Mouse (Mus musculus) liver, embryonic 16.5 days (tissue): ENCODE data around the gene Neurl3. TPM values are rescaled to one million over a fixed set of nuclear protein-coding genes. Genes with fewer than 3 reads are reported as not detected.

Source experiments
- ATAC-seq: fragments of 200-750 bp; cut with Nextera tagmentation; 2 replicates; pipeline ENCODE4 v1.8.0; 2017; ENCODE audit warnings: low read depth, mild to moderate bottlenecking, moderate number of reproducible peaks, moderate library complexity
- H3K27ac ChIP-seq: fragments of 300-500 bp; sonication (generic); 2 replicates; pipeline ENCODE4 v1.5.1; 2014; ENCODE audit warnings: mild to moderate bottlenecking, low read length
- H3K27me3 ChIP-seq: fragments of 300-500 bp; sonication (generic); 2 replicates; pipeline ENCODE4 v1.6.1; 2014; ENCODE audit warnings: low read depth, low read length, mixed read lengths; ENCODE audit not compliant: control insufficient read depth, insufficient read depth
- H3K36me3 ChIP-seq: fragments of 300-500 bp; sonication (generic); 2 replicates; pipeline ENCODE4 v1.6.1; 2014; ENCODE audit warnings: mild to moderate bottlenecking; ENCODE audit not compliant: control insufficient read depth, insufficient read depth
- H3K4me1 ChIP-seq: fragments of 300-500 bp; sonication (generic); 2 replicates; pipeline ENCODE4 v1.6.1; 2014; ENCODE audit warnings: low read depth, low read length, mixed read lengths; ENCODE audit not compliant: control insufficient read depth
- H3K4me2 ChIP-seq: fragments of 300-500 bp; sonication (generic); 2 replicates; pipeline ENCODE4 v1.6.1; 2014; ENCODE audit warnings: low read depth, low read length, mixed read lengths
- H3K4me3 ChIP-seq: fragments of 300-500 bp; sonication (generic); 2 replicates; pipeline ENCODE4 v1.5.1; 2014; ENCODE audit warnings: low read depth, mild to moderate bottlenecking, low read length
- H3K9ac ChIP-seq: fragments of 300-500 bp; sonication (generic); 2 replicates; pipeline ENCODE4 v1.6.1; 2014; ENCODE audit warnings: low read depth, low read length
- H3K9me3 ChIP-seq: fragments of 300-500 bp; sonication (generic); replicated peaks from 2 replicates; pipeline ENCODE4 v1.6.1; 2016; ENCODE audit warnings: low read length; ENCODE audit not compliant: control insufficient read depth
- WGBS: fragments of 180-500 bp; shearing (Covaris S2); extraction: QIAGEN DNeasy Blood & Tissue Kit; methylation state at CpG from one replicate; pipeline ENCODE4 v1.1.7; 2014; ENCODE audit not compliant: insufficient replicate concordance; 5-methylcytosine and 5-hydroxymethylcytosine counted together
- polyA plus RNA-seq: library from polyadenylated mRNA; unstranded; fragments of >200 nt; fragmentation: Nextera tagmentation; extraction: Ambion mirVana; gene quantifications from 2 replicates; pipeline ENCODE4 v1.2.1, GENCODE M21; 2015

Gene Neurl3
- polyA plus RNA-seq, 1 experiment from 2014 or later, result 3.1 TPM

DNA sequence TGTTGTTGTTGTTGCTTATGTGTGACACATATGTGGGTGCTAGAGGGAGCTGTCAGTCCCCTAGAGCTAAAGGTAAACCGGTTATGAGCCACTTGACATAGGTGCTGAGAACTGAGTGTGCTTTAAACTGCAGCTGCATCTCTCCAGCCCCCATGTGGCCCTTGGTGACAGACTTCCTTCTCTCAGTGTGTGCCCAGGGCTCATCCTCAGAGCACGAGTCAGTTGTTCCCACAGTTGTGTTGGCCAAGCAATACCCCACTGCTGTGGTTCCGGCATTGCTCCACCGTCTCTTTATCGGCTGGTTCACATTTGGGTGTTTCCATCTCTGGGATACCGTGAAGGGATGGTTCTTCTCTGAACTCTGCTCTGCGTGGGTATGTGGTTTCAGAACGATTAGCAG is 17.2 kb downstream of the Neurl3 start:
- H3K9me3 ChIP-seq, result no peaks in the 10 kb centered on the region; the same call in 1 of the 2 replicates
- H3K27me3 ChIP-seq, result peaks cover 4% of the 10 kb centered on the region; the same call in 1 of the 2 replicates

DNA sequence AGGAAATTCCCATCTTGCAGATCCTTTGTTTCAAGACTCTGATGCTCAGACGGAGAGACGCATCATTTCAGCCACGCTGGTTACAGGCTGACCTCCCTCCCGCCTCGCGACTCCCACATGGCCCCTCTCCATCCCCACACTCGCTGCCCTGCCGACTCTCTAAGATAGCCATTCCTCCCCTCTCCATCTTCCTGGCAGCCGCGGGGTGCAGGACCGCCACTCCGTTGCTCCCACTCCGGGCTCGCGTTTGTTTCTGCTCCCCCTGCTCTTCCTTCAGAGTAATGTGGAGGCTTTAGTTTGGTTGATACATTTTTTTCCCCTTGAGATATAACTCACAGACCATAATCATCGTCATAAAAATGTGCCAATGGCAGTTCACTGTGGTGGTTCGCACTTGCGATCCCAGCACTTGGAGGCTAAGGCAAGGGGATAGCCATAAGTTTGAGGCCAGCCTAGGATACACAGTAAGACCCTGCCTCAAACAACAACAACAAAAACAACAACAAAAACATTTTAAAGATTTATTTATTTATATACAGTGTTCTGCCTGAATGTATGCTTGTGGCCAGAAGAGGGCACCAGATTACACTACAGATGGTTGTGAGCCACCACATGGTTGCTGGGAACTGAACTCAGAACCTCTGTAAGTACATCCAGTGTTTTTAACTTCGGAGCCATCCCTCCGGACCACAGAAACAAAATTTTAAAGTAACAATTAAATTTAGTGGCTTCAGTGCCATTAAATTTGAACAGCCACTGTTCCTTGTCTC is 18.4 kb downstream of the Neurl3 start:
- Histone ChIP-seq H3K27me3 (peaks cover 4% of the 10 kb centered on the region; the same call in 1 of the 2 replicates), H3K27ac (no peak overlapping the region), H3K4me3 (no peak overlapping the region), H3K4me1 (no peaks in the 10 kb centered on the region; the same call in 1 of the 2 replicates), H3K9ac (no peak overlapping the region), H3K36me3 (no peaks in the 10 kb centered on the region), H3K4me2 (no peak overlapping the region), H3K9me3 (no peaks in the 10 kb centered on the region; the same call in 1 of the 2 replicates)
- ATAC-seq, result no peak
- 62% methylated on average over 20 of the region's 20 CpGs for WGBS

More for the DNA sequence above, 17.2 kb downstream of the Neurl3 start:
- H3K36me3 ChIP-seq, result no peaks in the 10 kb centered on the region
- no peak overlapping the region for H3K4me3 ChIP-seq
- H3K4me1 ChIP-seq, result no peaks in the 10 kb centered on the region; the same call in 1 of the 2 replicates
- H3K4me2 ChIP-seq, result no peak overlapping the region
- 55% methylated on average over 8 of the region's 8 CpGs for WGBS
- H3K9ac ChIP-seq, result no peak overlapping the region
- H3K27ac ChIP-seq, result no peak overlapping the region
- no peak for ATAC-seq

DNA sequence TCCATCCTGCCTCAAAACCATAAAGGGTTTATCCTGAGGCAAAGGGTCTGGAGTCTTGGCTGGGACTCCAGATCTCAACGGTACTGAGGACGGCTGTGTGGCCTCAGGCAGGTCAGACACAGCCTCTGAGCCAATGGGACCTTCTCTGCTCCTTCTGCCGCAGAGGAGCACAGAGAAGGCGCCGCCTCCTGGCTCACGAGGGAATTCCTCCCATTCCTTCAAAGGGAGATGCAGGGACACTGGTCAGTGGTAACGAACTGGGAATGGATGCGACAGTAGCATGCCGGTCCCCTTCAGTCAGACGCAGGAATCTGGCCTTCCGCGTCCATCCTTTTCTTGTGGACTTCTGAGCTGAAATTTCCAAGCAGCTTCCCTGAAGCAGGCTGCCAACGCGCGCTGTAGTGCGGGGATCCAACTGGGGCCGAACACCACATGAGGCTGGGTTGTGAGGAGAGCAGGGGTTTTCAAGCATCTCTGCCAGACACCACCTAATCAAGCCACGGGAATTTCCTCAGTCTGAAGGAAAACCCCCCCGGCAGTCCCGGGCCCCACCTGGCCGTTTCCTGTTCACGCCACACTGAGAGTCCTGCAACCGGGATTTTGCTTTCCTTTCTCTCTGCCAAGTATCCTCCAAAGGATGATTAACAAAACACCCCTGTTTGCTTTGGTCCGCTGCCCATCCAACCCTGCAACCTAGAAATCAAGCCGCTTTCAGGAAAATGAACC is 19.7 kb downstream of the Neurl3 start:
- Histone ChIP-seq H3K9ac (no peak overlapping the region), H3K4me2 (0 out of 2 replicates have a peak overlapping the region, but pooled peaks have one; percentile 10), H3K4me3 (no peak overlapping the region), H3K27ac (no peak overlapping the region), H3K4me1 (no peaks in the 10 kb centered on the region; the same call in 1 of the 2 replicates), H3K27me3 (peaks cover 4% of the 10 kb centered on the region; the same call in 1 of the 2 replicates), H3K36me3 (no peaks in the 10 kb centered on the region), H3K9me3 (no peaks in the 10 kb centered on the region; the same call in 1 of the 2 replicates)
- WGBS, result 25% methylated on average over 25 of the region's 25 CpGs
- ATAC-seq, result no peak

DNA sequence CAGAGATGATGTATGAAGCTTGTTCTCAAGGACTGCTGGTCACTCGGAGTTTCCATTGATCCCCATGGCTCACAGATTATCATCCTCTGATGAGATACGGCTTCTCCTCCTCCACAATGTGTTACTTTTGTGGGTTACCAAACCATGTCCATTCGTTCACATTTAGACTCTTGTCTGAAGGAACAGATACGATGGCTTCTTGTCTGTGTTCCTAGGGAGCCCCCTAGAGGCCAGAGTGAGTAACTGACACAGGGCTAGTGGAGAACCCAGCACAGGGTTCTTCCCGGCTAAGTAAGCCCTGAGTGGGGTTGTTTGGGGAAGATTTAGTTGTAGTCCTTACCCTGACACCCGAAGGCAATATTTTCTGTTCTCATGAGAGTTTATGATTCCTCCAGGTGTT is 21.7 kb downstream of the Neurl3 start:
- WGBS, result 3% methylated on average over 6 of the region's 6 CpGs
- no peaks in the 10 kb centered on the region; the same call in 1 of the 2 replicates for H3K9me3 ChIP-seq
- H3K4me3 ChIP-seq, result no peak overlapping the region
- no peak overlapping the region for H3K4me2 ChIP-seq
- 0 out of 2 replicates have a peak, but pooled peaks have one; percentile 43 for ATAC-seq
- H3K36me3 ChIP-seq, result no peaks in the 10 kb centered on the region
- H3K27ac ChIP-seq, result no peak overlapping the region
- H3K27me3 ChIP-seq, result peaks cover 4% of the 10 kb centered on the region; the same call in 1 of the 2 replicates
- no peaks in the 10 kb centered on the region; the same call in 1 of the 2 replicates for H3K4me1 ChIP-seq
- H3K9ac ChIP-seq, result no peak overlapping the region

DNA sequence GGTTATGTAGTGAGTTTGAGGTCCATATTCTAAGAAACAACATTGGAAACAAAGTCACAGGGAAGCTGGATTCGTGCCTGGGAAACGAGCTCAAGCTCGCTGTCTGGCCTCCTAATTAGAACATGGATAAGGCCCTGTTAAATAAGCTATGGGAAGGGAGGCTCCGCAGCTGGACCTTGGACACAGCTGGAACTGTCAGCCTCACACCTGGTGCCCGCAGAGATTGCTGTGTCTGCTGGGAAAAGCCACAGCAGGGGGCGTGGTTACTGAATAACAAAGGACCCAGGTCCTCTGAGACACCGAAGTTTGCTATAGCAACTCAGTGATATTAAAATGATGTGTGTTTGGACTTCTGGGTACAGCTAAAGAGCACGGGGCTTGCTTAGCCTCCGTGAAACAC is 23.1 kb downstream of the Neurl3 start:
- Histone ChIP-seq H3K27me3 (peaks cover 4% of the 10 kb centered on the region; the same call in 1 of the 2 replicates), H3K9ac (no peak overlapping the region), H3K4me2 (no peak overlapping the region), H3K9me3 (no peaks in the 10 kb centered on the region), H3K36me3 (no peaks in the 10 kb centered on the region), H3K4me3 (no peak overlapping the region), H3K4me1 (no peaks in the 10 kb centered on the region; the same call in 1 of the 2 replicates), H3K27ac (no peak overlapping the region)
- no peak for ATAC-seq
- 36% methylated on average over 9 of the region's 9 CpGs for WGBS

DNA sequence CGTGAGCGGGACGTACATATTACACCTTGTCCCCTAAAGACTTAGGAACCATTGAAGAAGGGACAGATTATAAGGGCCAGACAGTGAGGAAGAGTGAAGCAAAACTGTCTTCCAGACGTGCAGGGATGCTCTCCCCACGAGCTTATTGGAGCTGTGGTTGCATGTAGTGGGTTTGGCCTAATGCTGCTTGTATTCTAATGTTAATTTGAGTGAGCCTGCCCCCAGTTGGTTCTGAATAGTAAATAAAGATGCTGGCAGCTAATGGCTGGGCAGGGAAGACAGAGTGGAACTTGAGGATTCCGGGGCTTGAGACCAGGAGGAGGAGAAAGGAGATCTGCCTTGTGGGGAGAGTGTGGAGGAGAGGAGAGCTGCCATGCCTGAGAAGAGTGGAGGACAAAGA is 27.8 kb downstream of the Neurl3 start:
- Histone ChIP-seq H3K4me3 (no peak overlapping the region), H3K27ac (no peak overlapping the region), H3K36me3 (no peaks in the 10 kb centered on the region), H3K4me2 (no peak overlapping the region), H3K9ac (no peak overlapping the region), H3K27me3 (no peaks in the 10 kb centered on the region), H3K4me1 (peaks cover 19% of the 10 kb centered on the region), H3K9me3 (no peaks in the 10 kb centered on the region)
- no peak for ATAC-seq
- 58% methylated on average over 6 of the region's 6 CpGs for WGBS

DNA sequence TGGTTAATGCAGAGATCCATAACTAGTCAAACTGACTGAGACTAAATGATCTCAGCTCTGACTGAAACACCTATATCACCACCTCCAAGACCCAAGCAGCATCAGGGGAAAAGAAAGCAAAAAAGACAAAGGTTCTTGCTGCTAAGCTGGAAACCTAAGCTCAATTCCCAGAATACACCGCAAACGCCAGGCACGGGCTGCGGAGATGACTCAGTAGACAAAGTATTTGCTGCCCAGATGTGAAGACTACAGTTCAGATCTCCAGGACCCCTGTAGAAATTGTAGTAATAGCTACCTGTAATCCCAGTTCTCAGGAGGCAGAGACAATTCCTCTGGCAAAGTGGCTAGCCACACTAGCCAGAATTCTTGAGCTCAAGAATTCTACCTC is 29.7 kb downstream of the Neurl3 start:
- Histone ChIP-seq H3K4me3 (peak overlapping the region; percentile 96; the same call in 1 of the 2 replicates), H3K4me2 (peak overlapping the region; percentile 79)
- 83% methylated on average over 4 of the region's 4 CpGs for WGBS

DNA sequence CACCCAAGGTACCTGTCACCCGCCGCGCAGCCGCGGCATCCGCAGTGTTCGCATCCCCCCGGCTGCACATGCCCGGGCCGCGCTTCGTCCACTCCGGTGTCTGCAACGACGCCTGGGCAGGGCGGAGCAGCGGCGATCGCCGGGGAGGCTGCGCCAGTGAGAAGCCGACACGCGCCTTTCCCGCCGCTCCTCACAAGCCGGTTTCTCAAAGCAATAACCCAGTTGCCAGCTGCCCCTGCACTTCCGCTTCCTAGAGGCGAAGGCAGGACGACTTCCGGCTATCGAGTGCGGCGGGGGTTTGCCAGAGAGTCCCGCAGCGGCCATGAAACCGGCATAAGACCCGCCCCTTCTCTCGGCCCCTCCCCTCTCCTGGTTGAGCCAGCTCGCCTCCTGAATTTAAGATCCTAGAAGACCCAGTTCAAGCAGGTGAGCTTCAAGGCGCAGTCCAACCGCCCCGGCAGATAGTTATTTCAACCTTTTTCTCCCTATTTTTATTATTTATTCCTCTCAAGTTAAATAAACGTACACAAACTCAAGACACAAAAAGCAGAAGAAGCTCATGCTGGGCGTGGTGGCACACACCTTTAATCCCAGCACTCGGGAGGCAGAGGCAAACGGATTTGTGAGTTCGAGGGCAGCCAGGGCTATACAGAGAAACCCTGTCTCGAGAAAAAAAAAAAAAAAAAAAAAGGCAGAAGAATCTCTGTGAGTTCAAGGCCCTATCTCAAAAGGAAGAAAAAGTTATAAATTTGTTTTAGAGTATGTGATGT is 30.2 kb downstream of the Neurl3 start, which contains the start of gene Uggt1:
Gene Uggt1 (minus strand): TSS at position 663 of the 770 bp plus-strand sequence.
- ATAC-seq, result peak; percentile 98
- no peaks in the 10 kb centered on the region for H3K9me3 ChIP-seq
- H3K4me2 ChIP-seq, result peak within 1 kb of the TSS; percentile 79

More for the DNA sequence above, 29.7 kb downstream of the Neurl3 start:
- Histone ChIP-seq H3K27me3 (no peaks in the 10 kb centered on the region), H3K9me3 (no peaks in the 10 kb centered on the region), H3K9ac (no peak overlapping the region), H3K4me1 (peaks cover 21% of the 10 kb centered on the region), H3K36me3 (no peaks in the 10 kb centered on the region), H3K27ac (no peak overlapping the region)
- no peak for ATAC-seq

More for the DNA sequence above, 30.2 kb downstream of the Neurl3 start, which contains the start of gene Uggt1:
- no peaks in the 10 kb centered on the region for H3K27me3 ChIP-seq
- H3K27ac ChIP-seq, result peak within 1 kb of the TSS; percentile 87
- peak within 1 kb of the TSS; percentile 96 for H3K4me3 ChIP-seq
- no peaks in the 10 kb centered on the region for H3K36me3 ChIP-seq
- H3K9ac ChIP-seq, result peak within 1 kb of the TSS; percentile 91
- peaks cover 21% of the 10 kb centered on the region for H3K4me1 ChIP-seq
- under 1% methylated on average over 49 of the region's 49 CpGs for WGBS
